Mouse (Mus musculus): ENCODE data around the gene Scarf2. TPM values are rescaled to one million over a fixed set of nuclear protein-coding genes. Genes with fewer than 3 reads are reported as not detected.

Scarf2 gene
- polyA plus RNA-seq, 1 experiment from 2014 or later = 4.9 TPM

GRCm38 (mm10) chr16:17834543-17834942, 37.5 kb downstream of the Scarf2 start:
- WGBS (ENCODE audit: insufficient replicate concordance) = 36% methylated on average over 7 of the region's 7 CpGs
- Histone ChIP-seq H3K27ac (no peak overlapping the region), H3K9me3 (replicated peaks) (no peaks in the 10 kb centered on the region), H3K4me1 (peaks cover 19% of the 10 kb centered on the region), H3K27me3 (replicated peaks) (peaks cover 89% of the 10 kb centered on the region), H3K4me2 (peak overlapping the region; percentile 74; the same call in 1 of the 2 replicates), H3K9ac (no peak overlapping the region), H3K36me3 (no peaks in the 10 kb centered on the region), H3K4me3 (no peak overlapping the region)
- ATAC-seq = no peak

- Histone ChIP-seq H3K4me1 (peaks cover 19% of the 10 kb centered on the region), H3K4me2 (no peak overlapping the region), H3K9ac (no peak overlapping the region), H3K36me3 (peaks cover 2% of the 10 kb centered on the region), H3K4me3 (no peak overlapping the region), H3K27me3 (replicated peaks) (peaks cover 79% of the 10 kb centered on the region), H3K9me3 (replicated peaks) (no peaks in the 10 kb centered on the region), H3K27ac (no peak overlapping the region)
- 39% methylated on average over 13 of the region's 13 CpGs for WGBS (ENCODE audit: insufficient replicate concordance)
- ATAC-seq = no peak
Measured at GRCm38 (mm10) chr16:17835481-17835880, 38.4 kb downstream of the Scarf2 start.

- no peaks in the 10 kb centered on the region for H3K9me3 ChIP-seq (replicated peaks)
- H3K9ac ChIP-seq = no peak within 1 kb of the TSS
- no peak within 1 kb of the TSS for H3K4me3 ChIP-seq
- H3K27me3 ChIP-seq (replicated peaks) = peaks cover 53% of the 10 kb centered on the region
- H3K4me1 ChIP-seq = peaks cover 17% of the 10 kb centered on the region
- no peak for ATAC-seq
- peaks cover 28% of the 10 kb centered on the region for H3K36me3 ChIP-seq
- WGBS (ENCODE audit: insufficient replicate concordance) = 63% methylated on average over 6 of the region's 6 CpGs
- H3K4me2 ChIP-seq = no peak within 1 kb of the TSS
- H3K27ac ChIP-seq = no peak within 1 kb of the TSS
Measured at GRCm38 (mm10) chr16:17838051-17838450, 41.0 kb downstream of the Scarf2 start, which contains the start of gene Car15. Gene Car15 (minus strand): TSS chr16:17838364.

GRCm38 (mm10) chr16:17839976-17840375, 42.9 kb downstream of the Scarf2 start:
- peaks cover 47% of the 10 kb centered on the region for H3K36me3 ChIP-seq
- H3K4me1 ChIP-seq = no peaks in the 10 kb centered on the region
- no peak overlapping the region for H3K4me3 ChIP-seq
- H3K27ac ChIP-seq = no peak overlapping the region
- H3K4me2 ChIP-seq = no peak overlapping the region
- WGBS (ENCODE audit: insufficient replicate concordance) = 75% methylated on average over 4 of the region's 4 CpGs
- H3K9ac ChIP-seq = no peak overlapping the region
- no peak for ATAC-seq
- peaks cover 34% of the 10 kb centered on the region for H3K27me3 ChIP-seq (replicated peaks)
- no peaks in the 10 kb centered on the region for H3K9me3 ChIP-seq (replicated peaks)

- no peak overlapping the region for H3K9ac ChIP-seq
- no peaks in the 10 kb centered on the region for H3K4me1 ChIP-seq
- no peak for ATAC-seq
- no peak overlapping the region for H3K4me3 ChIP-seq
- 80% methylated on average over 7 of the region's 7 CpGs for whole genome bisulfite sequencing (ENCODE audit: insufficient replicate concordance)
- H3K36me3 ChIP-seq = peaks cover 71% of the 10 kb centered on the region
- no peaks in the 10 kb centered on the region for H3K9me3 ChIP-seq (replicated peaks)
- H3K4me2 ChIP-seq = no peak overlapping the region
- H3K27ac ChIP-seq = no peak overlapping the region
- H3K27me3 ChIP-seq (replicated peaks) = peaks cover 10% of the 10 kb centered on the region
Measured at GRCm38 (mm10) chr16:17842437-17842836, 45.4 kb downstream of the Scarf2 start.

GRCm38 (mm10) chr16:17843701-17844365, 46.8 kb downstream of the Scarf2 start:
- 80% methylated on average over 10 of the region's 10 CpGs for WGBS (ENCODE audit: insufficient replicate concordance)
- Histone ChIP-seq H3K27me3 (replicated peaks) (no peaks in the 10 kb centered on the region), H3K4me1 (no peaks in the 10 kb centered on the region), H3K27ac (no peak overlapping the region), H3K4me2 (no peak overlapping the region), H3K36me3 (peaks cover 85% of the 10 kb centered on the region), H3K9me3 (replicated peaks) (no peaks in the 10 kb centered on the region), H3K9ac (no peak overlapping the region), H3K4me3 (no peak overlapping the region)
- ATAC-seq = no peak

GRCm38 (mm10) chr16:17848431-17848830, 51.3 kb downstream of the Scarf2 start:
- H3K27ac ChIP-seq = no peak overlapping the region
- no peaks in the 10 kb centered on the region for H3K4me1 ChIP-seq
- no peak overlapping the region for H3K4me2 ChIP-seq
- H3K27me3 ChIP-seq (replicated peaks) = no peaks in the 10 kb centered on the region
- no peak overlapping the region for H3K9ac ChIP-seq
- H3K36me3 ChIP-seq = peaks cover 94% of the 10 kb centered on the region
- no peak for ATAC-seq
- H3K9me3 ChIP-seq (replicated peaks) = no peaks in the 10 kb centered on the region
- no peak overlapping the region for H3K4me3 ChIP-seq
- 87% methylated on average over 6 of the region's 6 CpGs for WGBS (ENCODE audit: insufficient replicate concordance)

GRCm38 (mm10) chr16:17848928-17849327, 51.8 kb downstream of the Scarf2 start:
- no peaks in the 10 kb centered on the region for H3K27me3 ChIP-seq (replicated peaks)
- no peak for ATAC-seq
- no peak overlapping the region for H3K27ac ChIP-seq
- WGBS (ENCODE audit: insufficient replicate concordance) = 15% methylated on average over 1 of the region's 1 CpGs
- H3K36me3 ChIP-seq = peaks cover 93% of the 10 kb centered on the region
- H3K4me3 ChIP-seq = no peak overlapping the region
- no peak overlapping the region for H3K4me2 ChIP-seq
- H3K4me1 ChIP-seq = no peaks in the 10 kb centered on the region
- H3K9me3 ChIP-seq (replicated peaks) = no peaks in the 10 kb centered on the region
- H3K9ac ChIP-seq = no peak overlapping the region

- H3K27ac ChIP-seq = no peak overlapping the region
- no peak overlapping the region for H3K9ac ChIP-seq
- H3K4me3 ChIP-seq = no peak overlapping the region
- H3K36me3 ChIP-seq = peaks cover 93% of the 10 kb centered on the region
- no peaks in the 10 kb centered on the region for H3K4me1 ChIP-seq
- ATAC-seq = no peak
- H3K4me2 ChIP-seq = no peak overlapping the region
- H3K9me3 ChIP-seq (replicated peaks) = no peaks in the 10 kb centered on the region
- H3K27me3 ChIP-seq (replicated peaks) = no peaks in the 10 kb centered on the region
- WGBS (ENCODE audit: insufficient replicate concordance) = 74% methylated on average over 6 of the region's 6 CpGs
Measured at GRCm38 (mm10) chr16:17849486-17849885, 52.4 kb downstream of the Scarf2 start.

- no peaks in the 10 kb centered on the region for H3K9me3 ChIP-seq (replicated peaks)
- H3K9ac ChIP-seq = no peak overlapping the region
- H3K4me1 ChIP-seq = no peaks in the 10 kb centered on the region
- peaks cover 91% of the 10 kb centered on the region for H3K36me3 ChIP-seq
- no peak for ATAC-seq
- WGBS (ENCODE audit: insufficient replicate concordance) = 87% methylated on average over 5 of the region's 5 CpGs
- no peak overlapping the region for H3K4me2 ChIP-seq
- no peaks in the 10 kb centered on the region for H3K27me3 ChIP-seq (replicated peaks)
- H3K27ac ChIP-seq = no peak overlapping the region
- no peak overlapping the region for H3K4me3 ChIP-seq
Measured at GRCm38 (mm10) chr16:17851331-17851730, 54.2 kb downstream of the Scarf2 start.

- ATAC-seq = no peak
- H3K9me3 ChIP-seq (replicated peaks) = no peaks in the 10 kb centered on the region
- no peak overlapping the region for H3K27ac ChIP-seq
- no peak overlapping the region for H3K4me3 ChIP-seq
- no peaks in the 10 kb centered on the region for H3K27me3 ChIP-seq (replicated peaks)
- H3K4me1 ChIP-seq = no peaks in the 10 kb centered on the region
- no peak overlapping the region for H3K9ac ChIP-seq
- no peak overlapping the region for H3K4me2 ChIP-seq
- 84% methylated on average over 1 of the region's 1 CpGs for WGBS (ENCODE audit: insufficient replicate concordance)
- peaks cover 92% of the 10 kb centered on the region for H3K36me3 ChIP-seq
Measured at GRCm38 (mm10) chr16:17851860-17852259, 54.8 kb downstream of the Scarf2 start.

- 86% methylated on average over 2 of the region's 2 CpGs for WGBS (ENCODE audit: insufficient replicate concordance)
- ATAC-seq = no peak
- H3K4me1 ChIP-seq = no peaks in the 10 kb centered on the region
- H3K4me2 ChIP-seq = no peak overlapping the region
- H3K27me3 ChIP-seq (replicated peaks) = no peaks in the 10 kb centered on the region
- no peaks in the 10 kb centered on the region for H3K9me3 ChIP-seq (replicated peaks)
- H3K4me3 ChIP-seq = no peak overlapping the region
- no peak overlapping the region for H3K27ac ChIP-seq
- no peak overlapping the region for H3K9ac ChIP-seq
- peaks cover 92% of the 10 kb centered on the region for H3K36me3 ChIP-seq
Measured at GRCm38 (mm10) chr16:17853263-17853662, 56.2 kb downstream of the Scarf2 start.

- ATAC-seq = no peak
- H3K9ac ChIP-seq = no peak overlapping the region
- H3K36me3 ChIP-seq = peaks cover 95% of the 10 kb centered on the region
- WGBS (ENCODE audit: insufficient replicate concordance) = 87% methylated on average over 7 of the region's 7 CpGs
- no peaks in the 10 kb centered on the region for H3K4me1 ChIP-seq
- no peak overlapping the region for H3K4me2 ChIP-seq
- H3K27ac ChIP-seq = no peak overlapping the region
- H3K27me3 ChIP-seq (replicated peaks) = no peaks in the 10 kb centered on the region
- no peaks in the 10 kb centered on the region for H3K9me3 ChIP-seq (replicated peaks)
- H3K4me3 ChIP-seq = no peak overlapping the region
Measured at GRCm38 (mm10) chr16:17857157-17857556, 60.1 kb downstream of the Scarf2 start.
